Comparison of ENCODE assay signal across 13 mouse cellular contexts in genomic region chr11:116385999-116386398, GRCm38 (mm10). TPM values are rescaled to one million over a fixed set of nuclear protein-coding genes. Genes with fewer than 3 reads are reported as not detected.
DNase-seq lines count a peak whose midpoint lies in the region; ATAC-seq and TF ChIP-seq lines count a peak whose summit lies in the region.
"Had no signal": no experiment of that assay in that cellular context is flagged by ENCODE, and none has a peak within 500 bp of the region (broad histone marks: within the 10 kb centered on the region; RNA-seq: fewer than 3 reads in every experiment).

No protein-coding gene starts in this region.

- intact Hi-C loops in gastrocnemius, adult 2 months (cut with DNase I): loop anchor here (5.0 kb wide), 2 partner anchors 39 to 51 kb away; no protein-coding TSS in a partner anchor
- intact Hi-C loops in gastrocnemius, postnatal 36 days (cut with DNase I): loop anchor here (5.0 kb wide), 1 partner anchor 56 kb away; no protein-coding TSS in a partner anchor

- 43% methylated on average over 5 of the region's 5 CpGs for WGBS in kidney, embryonic 15.5 days
- WGBS in kidney, adult 2 months: 55% methylated on average over 5 of the region's 5 CpGs
- 39% methylated on average over 5 of the region's 5 CpGs for WGBS in embryonic facial prominence, embryonic 13.5 days

- H3K4me1 ChIP-seq in kidney, embryonic 15.5 days: peaks cover 35% of the 10 kb centered on the region
- peaks cover 10% of the 10 kb centered on the region; the same call in 1 of the 2 replicates for H3K4me1 ChIP-seq in kidney, adult 2 months (ENCODE audit: control insufficient read depth, insufficient read depth, low read length)
- H3K4me1 ChIP-seq in embryonic facial prominence, embryonic 13.5 days: peaks cover 28% of the 10 kb centered on the region

- CTCF ChIA-PET in Patski (lab: Charles Lee): interaction anchor here (1.0 to 2.0 kb wide), 3 partner anchors 12 to 30 kb away, joined by 3 to 5 read pairs (median 3); no protein-coding TSS in a partner anchor

- H3K9me3 ChIP-seq in kidney, embryonic 15.5 days (replicated peaks): no peaks in the 10 kb centered on the region
- H3K9me3 ChIP-seq in embryonic facial prominence, embryonic 13.5 days: no peaks in the 10 kb centered on the region
- H3K9me3 ChIP-seq: limb, embryonic 13.5 days had no signal

- POLR2A ChIA-PET in Patski (lab: Charles Lee): interaction anchor here (0.6 to 1.1 kb wide), 3 partner anchors 9 to 59 kb away, joined by 3 to 5 read pairs (median 3); no protein-coding TSS in a partner anchor

- peak overlapping the region; percentile 47; the same call in 1 of the 2 replicates for H3K4me2 ChIP-seq in kidney, embryonic 15.5 days
- H3K4me2 ChIP-seq in embryonic facial prominence, embryonic 13.5 days: no peak overlapping the region

- H3K36me3 ChIP-seq in kidney, embryonic 15.5 days: peaks cover 7% of the 10 kb centered on the region
- H3K36me3 ChIP-seq in kidney, adult 2 months (ENCODE audit: control insufficient read depth, insufficient read depth, low read length): no peaks in the 10 kb centered on the region
- peaks cover 7% of the 10 kb centered on the region; the same call in 1 of the 2 replicates for H3K36me3 ChIP-seq in embryonic facial prominence, embryonic 13.5 days

- in situ Hi-C loops in Patski (cut with MboI; ENCODE audit: low pct_unique_long_range_greater_than_20kb): no loop called here

- H3K9ac ChIP-seq in kidney, embryonic 15.5 days: 0 out of 2 replicates have a peak overlapping the region, but pooled peaks have one; percentile 11
- peak overlapping the region; percentile 40; the same call in 1 of the 2 replicates for H3K9ac ChIP-seq in embryonic facial prominence, embryonic 13.5 days

- peak overlapping the region; percentile 93 for H3K27ac ChIP-seq in gastrocnemius, adult 2 months
- H3K27ac ChIP-seq in kidney, embryonic 15.5 days: peak overlapping the region; percentile 89
- H3K27ac ChIP-seq in kidney, adult 2 months (ENCODE audit: insufficient read depth, low read depth, low read length): no peak overlapping the region
- peak overlapping the region; percentile 39; the same call in 1 of the 2 replicates for H3K27ac ChIP-seq in embryonic facial prominence, embryonic 13.5 days

- peak overlapping the region; percentile 60 for H3K4me3 ChIP-seq in gastrocnemius, adult 2 months
- no peak overlapping the region for H3K4me3 ChIP-seq in kidney, embryonic 15.5 days (replicated peaks)
- H3K4me3 ChIP-seq in kidney, adult 2 months (ENCODE audit: insufficient read depth, low read depth, low read length): no peak overlapping the region
- H3K4me3 ChIP-seq in embryonic facial prominence, embryonic 13.5 days: no peak overlapping the region
- H3K4me3 ChIP-seq: limb, embryonic 13.5 days had no signal

- peak; percentile 66 for DNase-seq in gastrocnemius, adult 2 months
- DNase-seq in gastrocnemius, postnatal 36 days: no peak
- DNase-seq in kidney, adult 2 months: no peak
- no peak for DNase-seq in Patski (ENCODE audit: low read depth, low spot score)
- DNase-seq in adrenal gland, postnatal 36 days: no peak
- DNase-seq: heart, postnatal 4 days; kidney, postnatal 14 days; lung, adult 2 months had no signal

- no peak for TF ChIP-seq POLR2A in kidney, adult 2 months (IDR thresholded peaks at IDR 0.05; ENCODE audit: low read depth, low read length)

- no peak for TF ChIP-seq CTCF in gastrocnemius, adult 2 months (IDR thresholded peaks at IDR 0.05)
- no peak for TF ChIP-seq CTCF in kidney, adult 2 months (conservative IDR thresholded peaks at IDR 0.05; ENCODE audit: insufficient read depth, insufficient read length, low read depth, low read length)
- TF ChIP-seq CTCF in Patski (IDR thresholded peaks at IDR 0.05): no peak

- H3K27me3 ChIP-seq in kidney, embryonic 15.5 days: no peaks in the 10 kb centered on the region
- H3K27me3 ChIP-seq in kidney, adult 2 months (replicated peaks; ENCODE audit: control insufficient read depth, insufficient read depth, low read length): no peaks in the 10 kb centered on the region
- no peaks in the 10 kb centered on the region for H3K27me3 ChIP-seq in Patski
- H3K27me3 ChIP-seq in embryonic facial prominence, embryonic 13.5 days: no peaks in the 10 kb centered on the region
- H3K27me3 ChIP-seq: limb, embryonic 13.5 days had no signal

- ATAC-seq in kidney, embryonic 15.5 days (replicated peaks; ENCODE audit: low FRiP score): no peak
- ATAC-seq in Patski: peak; percentile 22
- no peak for ATAC-seq in embryonic facial prominence, embryonic 13.5 days (ENCODE audit: insufficient number of reproducible peaks, insufficient read depth, low FRiP score, low TSS enrichment, low read depth)
- ATAC-seq: CD4-positive, CD25-positive, alpha-beta regulatory T cell, adult 4 months had no signal

RNA-seq across cellular contexts. Expression of gene Rnf157, which starts 26.8 kb away (rescaled TPM):
- total RNA-seq in gastrocnemius, adult 2 months (2021): 10 to 100 TPM; 24.3 to 32.0 TPM
- 10 to 100 TPM; 23.0 to 24.5 TPM for total RNA-seq in gastrocnemius, postnatal 36 days (2021)
- 12.4 and 12.5 TPM in 2 replicates for polyA plus RNA-seq in kidney, embryonic 15.5 days (2015; fragmentation: Nextera tagmentation; extraction: Ambion mirVana)
- polyA plus RNA-seq in kidney, adult 2 months (2012; rRNA removed): 2.5 and 2.9 TPM in 2 replicates
- 40.5 TPM for polyA plus RNA-seq in Patski (2021)
- 10.2 and 16.5 TPM in 2 replicates for polyA plus RNA-seq in embryonic facial prominence, embryonic 13.5 days (2015; fragmentation: Nextera tagmentation; extraction: Ambion mirVana)
- 1 to 10 TPM; 8.1 TPM for total RNA-seq in adrenal gland, postnatal 36 days (2021)

RNA-seq across cellular contexts. Expression of gene Ubald2, which starts 47.9 kb away (rescaled TPM):
- total RNA-seq in gastrocnemius, adult 2 months (2021): 10 to 100 TPM; 38.7 to 50.9 TPM
- total RNA-seq in gastrocnemius, postnatal 36 days (2021): 10 to 100 TPM; 41.8 to 56.5 TPM
- 45.7 and 58.1 TPM in 2 replicates for polyA plus RNA-seq in kidney, embryonic 15.5 days (2015; fragmentation: Nextera tagmentation; extraction: Ambion mirVana)
- polyA plus RNA-seq in kidney, adult 2 months (2012; rRNA removed): 195 and 211 TPM in 2 replicates
- 84.7 TPM for polyA plus RNA-seq in Patski (2021)
- 26.4 and 35.2 TPM in 2 replicates for polyA plus RNA-seq in embryonic facial prominence, embryonic 13.5 days (2015; fragmentation: Nextera tagmentation; extraction: Ambion mirVana)
- 10 to 100 TPM; 30.9 to 42.6 TPM for total RNA-seq in adrenal gland, postnatal 36 days (2021)

RNA-seq across cellular contexts. Expression of gene Foxj1, which starts 50.8 kb away (rescaled TPM):
- under 1 TPM in 1 of 2 experiments, not detected in 1; 0.14 TPM for total RNA-seq in gastrocnemius, adult 2 months (2021)
- not detected for total RNA-seq in gastrocnemius, postnatal 36 days (2021)
- 2.9 TPM in 2 replicates for polyA plus RNA-seq in kidney, embryonic 15.5 days (2015; fragmentation: Nextera tagmentation; extraction: Ambion mirVana)
- polyA plus RNA-seq in kidney, adult 2 months (2012; rRNA removed): 0.80 and 1.0 TPM in 2 replicates
- polyA plus RNA-seq in Patski (2021): 8.6 TPM
- 0.80 and 1.4 TPM in 2 replicates for polyA plus RNA-seq in embryonic facial prominence, embryonic 13.5 days (2015; fragmentation: Nextera tagmentation; extraction: Ambion mirVana)
- under 1 TPM in 1 of 2 experiments, not detected in 1; 0.10 TPM for total RNA-seq in adrenal gland, postnatal 36 days (2021)
- total RNA-seq: megakaryocyte progenitor cell, adult 5-6 weeks had no signal
- polyA plus RNA-seq: CD4-positive, CD25-positive, alpha-beta regulatory T cell, adult 4 months had no signal
